Mouse (Mus musculus) hindlimb bud, embryonic 11.5 days (tissue): Measurements from ENCODE around the gene 4930451I11Rik.

Experiments used
- DNase-seq: peaks from one replicate; pipeline ENCODE4 v3.0.0-alpha.2; 2012; ENCODE audit warnings: low read depth, low spot score; ENCODE audit errors: extremely low spot score

The 4930451I11Rik gene

GRCm38 (mm10) chr7:126781661-126782370, 49.6 kb downstream of the 4930451I11Rik start:
- no peak for DNase-seq

- no peak for DNase-seq
Observed at GRCm38 (mm10) chr7:126780971-126781635, 50.3 kb downstream of the 4930451I11Rik start, which contains the start of gene Tbx6. Tbx6 (plus strand) TSS chr7:126781483.
